Mouse (Mus musculus): ENCODE measurements at regions not wholly inside any gene's neighbourhood (a gene's known extent, or its start where the extent isn't known, plus 50 kb on each side); places are given as distances from the start of the nearest gene placed in this dataset.

DNA sequence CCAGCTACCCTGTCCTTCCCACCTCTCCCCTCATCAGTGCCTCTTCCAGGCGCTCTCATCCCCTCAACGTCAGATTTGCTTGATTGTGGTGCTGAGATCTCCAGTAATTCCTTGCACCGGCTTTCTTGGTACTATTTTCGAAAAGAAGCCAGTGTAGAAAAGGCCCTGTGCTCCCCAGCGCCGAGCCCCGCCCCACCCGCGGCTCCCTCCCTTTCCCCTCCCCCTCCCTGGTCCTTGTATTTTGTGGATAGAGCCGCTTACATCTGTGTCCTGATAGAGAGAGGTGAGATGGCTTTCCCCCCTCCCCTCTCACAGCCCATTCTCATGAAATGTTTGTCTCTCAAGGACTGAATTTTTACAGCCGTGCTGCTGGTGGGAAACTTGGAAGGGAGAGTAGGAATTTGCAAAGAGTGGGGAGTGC, 273.2 kb upstream of the Zfp507 start:
- Histone ChIP-seq H3K4me1 (ENCODE audit: control insufficient read depth in 1 of 2, insufficient read depth in 2 of 2, low read length in 2 of 2) (no peaks in the 10 kb centered on the region), H3K9me3 (replicated peaks; ENCODE audit: insufficient read depth, low read length) (no peaks in the 10 kb centered on the region), H3K4me3 (ENCODE audit: control insufficient read depth in 1 of 2, insufficient read depth in 1 of 2, low read depth in 2 of 2, low read length in 2 of 2) (no peak overlapping the region), H3K27me3 (ENCODE audit: control insufficient read depth in 1 of 2, insufficient read depth in 2 of 2, low read length in 2 of 2) (no peaks in the 10 kb centered on the region), H3K79me2 (ENCODE audit: control insufficient read depth, insufficient read depth, low read length, poor library complexity) (no peaks in the 10 kb centered on the region), H3K36me3 (ENCODE audit: control insufficient read depth in 1 of 2, insufficient read depth in 2 of 2, low read length in 2 of 2) (no peaks in the 10 kb centered on the region), H3K9ac (ENCODE audit: control insufficient read depth, low read depth, low read length, poor library complexity, severe bottlenecking) (no peak overlapping the region), H3K27ac (ENCODE audit: control insufficient read depth, low read depth, low read length) (no peak overlapping the region)
- TF ChIP-seq TBP (IDR thresholded peaks at IDR 0.05; ENCODE audit: low read depth, low read length) (no peak), MYC (IDR thresholded peaks at IDR 0.05; ENCODE audit: low read depth, low read length) (no peak), POLR2A (IDR thresholded peaks at IDR 0.05; ENCODE audit: control insufficient read depth in 1 of 2, insufficient read depth in 1 of 2, low read depth in 1 of 2, low read length in 2 of 2, poor library complexity in 1 of 2) (no peak), ZMIZ1 (IDR thresholded peaks at IDR 0.05; ENCODE audit: low read depth, low read length) (no peak), CHD1 (IDR thresholded peaks at IDR 0.05; ENCODE audit: low read depth, low read length) (no peak), POLR2AphosphoS2 (IDR thresholded peaks at IDR 0.05; ENCODE audit: low read length) (no peak), TAL1 (IDR thresholded peaks at IDR 0.05; ENCODE audit: low read length) (no peak), CHD2 (IDR thresholded peaks at IDR 0.05; ENCODE audit: low read length) (no peak), SMC3 (IDR thresholded peaks at IDR 0.05; ENCODE audit: low read depth, low read length) (no peak), MEF2A (IDR thresholded peaks at IDR 0.05; ENCODE audit: extremely low read depth, insufficient replicate concordance, low read depth, low read length, poor library complexity, severe bottlenecking) (no peak), MAX (IDR thresholded peaks at IDR 0.05; ENCODE audit: low read length) (no peak), MYB (IDR thresholded peaks at IDR 0.05; ENCODE audit: low read depth, low read length) (no peak), KAT2A (conservative IDR thresholded peaks at IDR 0.05; ENCODE audit: low read depth, low read length) (no peak)
- DNase-seq (ENCODE audit: low read depth, low spot score) = no peak

DNA sequence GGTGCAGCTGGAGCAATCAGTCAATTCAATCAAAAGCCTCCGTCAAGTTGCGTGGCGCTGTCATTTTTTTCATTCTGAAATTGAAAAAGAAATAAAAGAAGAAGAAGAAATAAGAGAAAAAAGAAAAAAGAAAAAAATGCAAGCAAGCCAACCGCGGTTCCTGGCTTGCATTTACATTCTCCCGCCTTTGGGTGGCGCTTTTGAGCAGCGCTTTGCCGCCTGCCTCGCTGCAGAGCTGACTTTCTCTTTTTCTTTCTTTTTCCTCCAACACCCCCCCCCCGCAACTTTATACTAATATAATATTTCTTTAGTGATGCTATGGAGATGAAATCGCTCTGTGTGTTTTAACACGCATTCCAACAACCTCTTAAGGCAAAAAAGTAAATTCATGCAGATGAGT, 269.0 kb upstream of the Zfp507 start:
- no peak for DNase-seq (ENCODE audit: low read depth, low spot score)
- Histone ChIP-seq H3K4me3 (ENCODE audit: control insufficient read depth in 1 of 2, insufficient read depth in 1 of 2, low read depth in 2 of 2, low read length in 2 of 2) (no peak overlapping the region), H3K79me2 (ENCODE audit: control insufficient read depth, insufficient read depth, low read length, poor library complexity) (no peaks in the 10 kb centered on the region), H3K9me3 (replicated peaks; ENCODE audit: insufficient read depth, low read length) (no peaks in the 10 kb centered on the region), H3K4me1 (ENCODE audit: control insufficient read depth in 1 of 2, insufficient read depth in 2 of 2, low read length in 2 of 2) (no peaks in the 10 kb centered on the region), H3K36me3 (ENCODE audit: control insufficient read depth in 1 of 2, insufficient read depth in 2 of 2, low read length in 2 of 2) (no peaks in the 10 kb centered on the region), H3K27me3 (ENCODE audit: control insufficient read depth in 1 of 2, insufficient read depth in 2 of 2, low read length in 2 of 2) (no peaks in the 10 kb centered on the region), H3K27ac (ENCODE audit: control insufficient read depth, low read depth, low read length) (no peak overlapping the region), H3K9ac (ENCODE audit: control insufficient read depth, low read depth, low read length, poor library complexity, severe bottlenecking) (no peak overlapping the region)
- TF ChIP-seq RAD21 (IDR thresholded peaks at IDR 0.05; ENCODE audit: low read depth, low read length) = no peak
- no peak for TF ChIP-seq SIN3A (IDR thresholded peaks at IDR 0.05; ENCODE audit: low read length)
- no peak for TF ChIP-seq TAL1 (IDR thresholded peaks at IDR 0.05; ENCODE audit: low read length)
- TF ChIP-seq TCF12 (IDR thresholded peaks at IDR 0.05; ENCODE audit: low read depth, low read length) = no peak
- no peak for TF ChIP-seq GABPA (IDR thresholded peaks at IDR 0.05; ENCODE audit: low read depth, low read length)
- TF ChIP-seq MXI1 (IDR thresholded peaks at IDR 0.05; ENCODE audit: low read depth, low read length) = no peak
- no peak for TF ChIP-seq POLR2AphosphoS5 (IDR thresholded peaks at IDR 0.05; ENCODE audit: borderline replicate concordance, low read depth, low read length)
- TF ChIP-seq BHLHE40 (IDR thresholded peaks at IDR 0.05; ENCODE audit: borderline replicate concordance, low read depth, low read length) = no peak
- no peak for TF ChIP-seq ZNF384 (IDR thresholded peaks at IDR 0.05; ENCODE audit: low read depth, low read length)
- TF ChIP-seq USF1 (IDR thresholded peaks at IDR 0.05; ENCODE audit: low read depth, low read length) = no peak
- TF ChIP-seq E2F4 (IDR thresholded peaks at IDR 0.05; ENCODE audit: borderline replicate concordance, low read depth, low read length) = no peak
- TF ChIP-seq MAZ (IDR thresholded peaks at IDR 0.05; ENCODE audit: low read depth, low read length) = no peak
- TF ChIP-seq ZC3H11A (IDR thresholded peaks at IDR 0.05; ENCODE audit: low read depth, low read length) = no peak
- TF ChIP-seq CHD2 (IDR thresholded peaks at IDR 0.05; ENCODE audit: low read length) = no peak
- TF ChIP-seq ZMIZ1 (IDR thresholded peaks at IDR 0.05; ENCODE audit: low read depth, low read length) = no peak
- TF ChIP-seq SMC3 (IDR thresholded peaks at IDR 0.05; ENCODE audit: low read depth, low read length) = no peak
- no peak for TF ChIP-seq MEF2A (IDR thresholded peaks at IDR 0.05; ENCODE audit: extremely low read depth, insufficient replicate concordance, low read depth, low read length, poor library complexity, severe bottlenecking)
- no peak for TF ChIP-seq HCFC1 (IDR thresholded peaks at IDR 0.05; ENCODE audit: low read depth, low read length)
- no peak for TF ChIP-seq MAFK (IDR thresholded peaks at IDR 0.05; ENCODE audit: borderline replicate concordance, low read depth, low read length)
